Mouse (Mus musculus) neural tube, embryonic 14.5 days (tissue): ENCODE measurements around the gene Itgb4. TPM values are rescaled to one million over a fixed set of nuclear protein-coding genes. Genes with fewer than 3 reads are reported as not detected.

Experiments used
- ATAC-seq: fragments of 200-750 bp; cut with Nextera tagmentation; 2 replicates; pipeline ENCODE4 v1.8.0; 2017; ENCODE audit warnings: low read depth, mild to moderate bottlenecking, moderate TSS enrichment, moderate library complexity
- H3K27ac ChIP-seq: fragments of 300-500 bp; sonication (generic); 2 replicates; pipeline ENCODE4 v1.5.1; 2014; ENCODE audit warnings: low read depth, mild to moderate bottlenecking, control low read depth, low read length, moderate library complexity, mixed read lengths
- H3K27me3 ChIP-seq: fragments of 300-500 bp; sonication (generic); 2 replicates; pipeline ENCODE4 v1.6.1; 2014; ENCODE audit warnings: low read length; ENCODE audit not compliant: control insufficient read depth, insufficient read depth
- H3K36me3 ChIP-seq: fragments of 300-500 bp; sonication (generic); 2 replicates; pipeline ENCODE4 v1.6.1; 2014; ENCODE audit warnings: low read length, mixed read lengths; ENCODE audit not compliant: control insufficient read depth, insufficient read depth
- H3K4me1 ChIP-seq: fragments of 300-500 bp; sonication (generic); 2 replicates; pipeline ENCODE4 v1.6.1; 2014; ENCODE audit warnings: low read length; ENCODE audit not compliant: control insufficient read depth, insufficient read depth
- H3K4me2 ChIP-seq: fragments of 300-500 bp; sonication (generic); 2 replicates; pipeline ENCODE4 v1.6.1; 2014; ENCODE audit warnings: mild to moderate bottlenecking, low read depth, low read length, control low read depth
- H3K4me3 ChIP-seq: fragments of 300-500 bp; sonication (generic); 2 replicates; pipeline ENCODE4 v1.5.1; 2014; ENCODE audit warnings: low read depth, low read length, control low read depth, mixed read lengths
- H3K9ac ChIP-seq: fragments of 300-500 bp; sonication (generic); replicated peaks from 2 replicates; pipeline ENCODE4 v1.6.1; 2014; ENCODE audit warnings: low read depth, mild to moderate bottlenecking, control low read depth, low read length, mixed read lengths
- H3K9me3 ChIP-seq: fragments of 300-500 bp; sonication (generic); 2 replicates; pipeline ENCODE4 v1.6.1; 2016; ENCODE audit warnings: low read length; ENCODE audit not compliant: control insufficient read depth
- WGBS: fragments of 180-500 bp; shearing (Covaris S2); extraction: QIAGEN DNeasy Blood & Tissue Kit; methylation state at CpG from one replicate; pipeline ENCODE4 v1.1.7; 2014; 5-methylcytosine and 5-hydroxymethylcytosine counted together
- polyA plus RNA-seq: library from polyadenylated mRNA; unstranded; fragments of >200 nt; fragmentation: Nextera tagmentation; extraction: Ambion mirVana; gene quantifications from 2 replicates; pipeline ENCODE4 v1.2.1, GENCODE M21; 2014

Itgb4 gene
- polyA plus RNA-seq, 1 experiment from 2014 or later = 1.6 TPM

- Histone ChIP-seq H3K9me3 (no peaks in the 10 kb centered on the region), H3K36me3 (no peaks in the 10 kb centered on the region), H3K9ac (no peak overlapping the region), H3K27ac (no peak overlapping the region), H3K4me2 (no peak overlapping the region), H3K27me3 (no peaks in the 10 kb centered on the region), H3K4me3 (no peak overlapping the region), H3K4me1 (peaks cover 8% of the 10 kb centered on the region)
- no peak for ATAC-seq
- WGBS = 84% methylated on average over 9 of the region's 9 CpGs
Measured at GRCm38 (mm10) chr11:116028177-116028865, 53.8 kb downstream of the Itgb4 start.

DNA sequence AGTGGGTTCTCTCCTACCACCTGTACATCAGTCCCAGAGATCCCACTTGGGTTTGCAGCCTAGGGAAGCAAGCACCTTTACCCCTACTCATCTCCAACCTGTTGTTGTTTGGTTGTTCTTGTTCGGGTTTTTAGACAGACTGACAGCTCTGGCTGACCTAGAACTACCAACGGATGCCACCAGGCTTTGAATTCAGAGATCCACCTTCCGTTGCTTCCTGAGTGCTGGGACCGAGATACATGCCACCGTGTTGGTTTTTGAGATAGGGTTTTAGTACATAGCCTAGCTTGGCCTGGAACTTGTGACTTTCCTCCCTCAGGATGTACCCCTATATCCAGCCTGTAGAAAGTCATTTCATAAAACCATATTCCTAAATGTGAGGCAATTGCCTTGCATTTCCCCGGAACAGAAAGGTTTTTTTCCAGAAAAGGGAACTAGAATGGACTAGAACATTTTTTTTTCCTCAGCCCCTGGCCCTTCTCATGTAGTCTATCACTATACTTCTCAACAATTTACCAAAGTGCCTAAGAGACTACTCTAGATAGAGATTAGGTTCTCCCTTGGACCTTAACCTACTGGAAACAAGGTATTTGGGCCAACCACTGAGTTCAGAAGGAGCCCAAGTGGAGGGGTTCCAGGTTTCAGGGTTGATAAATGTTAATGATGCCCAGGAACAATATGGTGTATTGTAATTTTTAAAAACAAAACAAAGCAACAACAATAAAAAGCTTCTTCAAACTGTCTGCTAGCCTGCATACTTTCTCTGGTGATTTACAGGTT is 54.8 kb downstream of the Itgb4 start:
- H3K27me3 ChIP-seq = no peaks in the 10 kb centered on the region
- H3K4me1 ChIP-seq = peaks cover 8% of the 10 kb centered on the region
- peak overlapping the region; percentile 64 for H3K4me3 ChIP-seq
- no peaks in the 10 kb centered on the region for H3K9me3 ChIP-seq
- peak overlapping the region; percentile 64 for H3K4me2 ChIP-seq
- no peaks in the 10 kb centered on the region for H3K36me3 ChIP-seq
- ATAC-seq = 0 out of 2 replicates have a peak, but pooled peaks have one; percentile 1
- peak overlapping the region; percentile 49; the same call in 1 of the 2 replicates for H3K9ac ChIP-seq
- peak overlapping the region; percentile 100; the same call in 1 of the 2 replicates for H3K27ac ChIP-seq
- WGBS = 91% methylated on average over 6 of the region's 6 CpGs

GRCm38 (mm10) chr11:116030088-116030897 is 55.8 kb downstream of the Itgb4 start, which contains the start of gene Unk:
Gene Unk (plus strand): TSS chr11:116030322.
- H3K27me3 ChIP-seq = no peaks in the 10 kb centered on the region
- peak within 1 kb of the TSS; percentile 95 for H3K9ac ChIP-seq
- H3K4me1 ChIP-seq = peaks cover 8% of the 10 kb centered on the region
- ATAC-seq = peak; percentile 94
- peak within 1 kb of the TSS; percentile 64 for H3K4me3 ChIP-seq
- peak within 1 kb of the TSS; percentile 100 for H3K27ac ChIP-seq
- H3K36me3 ChIP-seq = no peaks in the 10 kb centered on the region
- peak within 1 kb of the TSS; percentile 91 for H3K4me2 ChIP-seq
- H3K9me3 ChIP-seq = no peaks in the 10 kb centered on the region
- under 1% methylated on average over 46 of the region's 67 CpGs for WGBS

DNA sequence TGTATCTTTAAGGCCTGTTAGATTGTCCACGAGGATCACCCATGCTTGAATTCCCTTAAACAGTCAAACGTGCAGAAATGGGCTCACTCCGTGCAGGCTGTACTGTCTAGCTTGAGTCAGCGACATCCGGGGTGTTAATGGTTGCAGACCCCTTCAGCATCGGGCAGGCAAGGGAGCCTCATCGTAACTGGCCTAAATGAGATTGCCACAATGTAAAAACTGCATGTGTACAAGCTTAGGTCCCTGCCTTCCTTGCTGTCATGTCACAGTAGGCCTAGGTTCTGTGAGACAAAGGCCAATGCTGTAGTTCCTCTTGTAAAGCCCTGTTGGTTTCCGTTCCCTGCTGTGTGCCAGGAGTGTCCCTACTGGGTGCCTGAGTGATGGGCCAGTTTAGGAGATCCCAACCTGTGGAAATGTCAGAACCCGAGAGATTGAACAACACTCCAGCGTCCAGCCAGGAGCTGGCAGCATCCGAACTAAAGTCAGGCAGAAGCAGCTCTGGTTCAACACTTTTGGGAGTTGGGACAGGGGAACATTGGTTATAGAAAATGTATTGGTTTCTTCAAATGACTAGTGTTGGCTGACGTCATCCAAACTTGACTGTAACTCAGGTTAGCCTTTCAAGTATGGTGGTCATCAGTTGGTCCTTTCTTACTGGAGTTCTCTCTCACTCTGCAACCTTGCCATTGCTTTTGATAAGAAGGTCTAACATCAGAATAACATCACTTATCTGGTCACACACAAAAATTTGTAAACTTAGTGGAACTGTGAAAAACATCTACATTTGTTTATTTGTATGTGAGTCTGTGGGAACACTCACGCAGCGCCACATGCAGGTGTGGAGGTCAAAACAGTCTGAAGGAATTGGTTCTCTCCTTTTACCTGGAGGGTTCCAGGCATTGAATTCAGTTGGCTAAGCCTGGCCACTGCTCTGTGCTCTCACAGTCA is 56.7 kb downstream of the Itgb4 start:
- WGBS = 24% methylated on average over 14 of the region's 14 CpGs
- no peaks in the 10 kb centered on the region for H3K9me3 ChIP-seq
- ATAC-seq = peak; percentile 12; the same call in 1 of the 2 replicates
- no peaks in the 10 kb centered on the region for H3K36me3 ChIP-seq
- peak overlapping the region; percentile 100 for H3K27ac ChIP-seq
- peak overlapping the region; percentile 91 for H3K4me2 ChIP-seq
- H3K4me1 ChIP-seq = peaks cover 8% of the 10 kb centered on the region
- peak overlapping the region; percentile 95 for H3K9ac ChIP-seq
- H3K4me3 ChIP-seq = peak overlapping the region; percentile 64
- no peaks in the 10 kb centered on the region for H3K27me3 ChIP-seq

- WGBS = 93% methylated on average over 6 of the region's 6 CpGs
Measured at GRCm38 (mm10) chr11:116034584-116034983, 60.1 kb downstream of the Itgb4 start.

GRCm38 (mm10) chr11:116036671-116037070 is 62.2 kb downstream of the Itgb4 start:
- Histone ChIP-seq H3K9me3 (no peaks in the 10 kb centered on the region), H3K4me1 (peaks cover 1% of the 10 kb centered on the region), H3K27me3 (no peaks in the 10 kb centered on the region), H3K9ac (no peak overlapping the region), H3K4me3 (no peak overlapping the region), H3K4me2 (no peak overlapping the region), H3K27ac (no peak overlapping the region), H3K36me3 (peaks cover 8% of the 10 kb centered on the region; the same call in 1 of the 2 replicates)
- no peak for ATAC-seq
- WGBS = 80% methylated on average over 3 of the region's 3 CpGs

More at GRCm38 (mm10) chr11:116034584-116034983, 60.1 kb downstream of the Itgb4 start:
- no peak overlapping the region for H3K27ac ChIP-seq
- H3K4me1 ChIP-seq = peaks cover 8% of the 10 kb centered on the region
- no peak for ATAC-seq
- no peak overlapping the region for H3K4me2 ChIP-seq
- H3K9me3 ChIP-seq = no peaks in the 10 kb centered on the region
- H3K27me3 ChIP-seq = no peaks in the 10 kb centered on the region
- H3K36me3 ChIP-seq = 0 out of 2 replicates have a peak, but pooled peaks cover 3% of the 10 kb centered on the region
- H3K9ac ChIP-seq = no peak overlapping the region
- no peak overlapping the region for H3K4me3 ChIP-seq

GRCm38 (mm10) chr11:116037826-116038225 is 63.3 kb downstream of the Itgb4 start:
- Histone ChIP-seq H3K27ac (no peak overlapping the region), H3K9ac (no peak overlapping the region), H3K4me3 (no peak overlapping the region), H3K27me3 (no peaks in the 10 kb centered on the region), H3K9me3 (no peaks in the 10 kb centered on the region), H3K4me1 (no peaks in the 10 kb centered on the region), H3K36me3 (peaks cover 8% of the 10 kb centered on the region; the same call in 1 of the 2 replicates), H3K4me2 (no peak overlapping the region)
- 95% methylated on average over 9 of the region's 9 CpGs for WGBS
- no peak for ATAC-seq

DNA sequence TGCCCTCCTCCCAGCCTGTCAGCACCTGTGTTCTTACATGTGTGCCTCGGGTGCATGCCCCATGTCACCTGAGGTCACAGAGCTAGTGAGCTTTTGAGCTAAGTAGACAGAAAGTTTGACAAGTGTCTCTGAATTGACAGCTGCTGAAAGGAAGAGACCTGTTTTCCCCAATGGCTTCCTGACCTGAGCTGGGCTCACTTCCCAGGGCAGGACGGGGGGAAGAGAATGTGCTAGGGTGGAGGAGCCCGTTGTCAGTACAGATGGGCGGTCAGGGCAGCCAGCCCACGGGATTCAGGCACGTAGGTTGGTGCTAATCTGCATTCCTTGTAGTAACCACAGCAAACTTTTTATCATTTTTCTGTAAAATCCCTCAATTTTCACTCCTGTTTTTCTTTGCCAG is 66.1 kb downstream of the Itgb4 start:
- peaks cover 10% of the 10 kb centered on the region; the same call in 1 of the 2 replicates for H3K36me3 ChIP-seq
- no peak for ATAC-seq
- H3K4me1 ChIP-seq = no peaks in the 10 kb centered on the region
- WGBS = 90% methylated on average over 6 of the region's 6 CpGs
- no peak overlapping the region for H3K4me3 ChIP-seq
- no peak overlapping the region for H3K27ac ChIP-seq
- H3K4me2 ChIP-seq = no peak overlapping the region
- no peaks in the 10 kb centered on the region for H3K9me3 ChIP-seq
- H3K9ac ChIP-seq = no peak overlapping the region
- no peaks in the 10 kb centered on the region for H3K27me3 ChIP-seq
